Mouse (Mus musculus) neural tube, embryonic 13.5 days (tissue): ENCODE data around the gene Olfr10. TPM values are rescaled to one million over a fixed set of nuclear protein-coding genes. Genes with fewer than 3 reads are reported as not detected.

Experiments
- ATAC-seq: fragments of 200-750 bp; cut with Nextera tagmentation; 2 replicates; pipeline ENCODE4 v1.8.0; 2017; ENCODE audit warnings: low read depth, mild to moderate bottlenecking, moderate TSS enrichment, moderate library complexity
- H3K27ac ChIP-seq: fragments of 300-500 bp; sonication (generic); replicated peaks from 2 replicates; pipeline ENCODE4 v1.5.1; 2015; ENCODE audit warnings: moderate library complexity, mild to moderate bottlenecking, inconsistent platforms
- H3K27me3 ChIP-seq: fragments of 300-500 bp; sonication (generic); 2 replicates; pipeline ENCODE4 v1.6.1; 2015; ENCODE audit warnings: mild to moderate bottlenecking, inconsistent platforms
- H3K36me3 ChIP-seq: fragments of 300-500 bp; sonication (generic); 2 replicates; pipeline ENCODE4 v1.6.1; 2015; ENCODE audit warnings: mild to moderate bottlenecking, inconsistent platforms
- H3K4me1 ChIP-seq: fragments of 300-500 bp; sonication (generic); replicated peaks from 2 replicates; pipeline ENCODE4 v1.6.1; 2015; ENCODE audit warnings: inconsistent platforms
- H3K4me2 ChIP-seq: fragments of 300-500 bp; sonication (generic); 2 replicates; pipeline ENCODE4 v1.6.1; 2015; ENCODE audit warnings: inconsistent platforms, mild to moderate bottlenecking, moderate library complexity
- H3K4me3 ChIP-seq: fragments of 300-500 bp; sonication (generic); 2 replicates; pipeline ENCODE4 v1.5.1; 2015; ENCODE audit warnings: mild to moderate bottlenecking, inconsistent platforms
- H3K9ac ChIP-seq: fragments of 300-500 bp; sonication (generic); 2 replicates; pipeline ENCODE4 v1.6.1; 2015; ENCODE audit warnings: moderate library complexity, mild to moderate bottlenecking, inconsistent platforms
- H3K9me3 ChIP-seq: fragments of 300-500 bp; sonication (generic); 2 replicates; pipeline ENCODE4 v1.6.1; 2016; ENCODE audit warnings: inconsistent platforms
- WGBS: fragments of 180-500 bp; shearing (Covaris S2); methylation state at CpG from one replicate; pipeline ENCODE4 v1.1.7; 2015; 5-methylcytosine and 5-hydroxymethylcytosine counted together
- polyA plus RNA-seq: library from polyadenylated mRNA; unstranded; fragments of >200 nt; fragmentation: Nextera tagmentation; extraction: Ambion mirVana; gene quantifications from 2 replicates; pipeline ENCODE4 v1.2.1, GENCODE M21; 2015

The Olfr10 gene
- polyA plus RNA-seq, 1 experiment from 2014 or later = not detected

- Histone ChIP-seq H3K9me3 (no peaks in the 10 kb centered on the region), H3K4me2 (no peak overlapping the region), H3K27me3 (no peaks in the 10 kb centered on the region), H3K36me3 (no peaks in the 10 kb centered on the region), H3K9ac (no peak overlapping the region), H3K4me3 (no peak overlapping the region), H3K27ac (no peak overlapping the region), H3K4me1 (no peaks in the 10 kb centered on the region)
- no peak for ATAC-seq
- WGBS = 80% methylated on average over 1 of the region's 1 CpGs
Measured at GRCm38 (mm10) chr11:49329686-49330085, 25.1 kb downstream of the Olfr10 start.

- no peak within 1 kb of the TSS for H3K27ac ChIP-seq
- no peaks in the 10 kb centered on the region for H3K27me3 ChIP-seq
- H3K4me1 ChIP-seq = no peaks in the 10 kb centered on the region
- H3K9ac ChIP-seq = no peak within 1 kb of the TSS
- ATAC-seq = no peak
- no peak within 1 kb of the TSS for H3K4me3 ChIP-seq
- no peak within 1 kb of the TSS for H3K4me2 ChIP-seq
- no peaks in the 10 kb centered on the region for H3K36me3 ChIP-seq
- H3K9me3 ChIP-seq = no peaks in the 10 kb centered on the region
- WGBS = 85% methylated on average over 1 of the region's 1 CpGs
Measured at GRCm38 (mm10) chr11:49334888-49335287, 30.3 kb downstream of the Olfr10 start, which contains the start of gene Olfr1390. TSS of gene Olfr1390 (plus strand) at chr11:49335188.

- 74% methylated on average over 4 of the region's 4 CpGs for WGBS
Measured at GRCm38 (mm10) chr11:49337150-49337832, 32.8 kb downstream of the Olfr10 start.

More at GRCm38 (mm10) chr11:49337150-49337832, 32.8 kb downstream of the Olfr10 start:
- no peak overlapping the region for H3K9ac ChIP-seq
- no peaks in the 10 kb centered on the region for H3K36me3 ChIP-seq
- H3K27ac ChIP-seq = no peak overlapping the region
- H3K27me3 ChIP-seq = no peaks in the 10 kb centered on the region
- no peaks in the 10 kb centered on the region for H3K4me1 ChIP-seq
- no peak for ATAC-seq
- H3K4me2 ChIP-seq = no peak overlapping the region
- no peaks in the 10 kb centered on the region for H3K9me3 ChIP-seq
- H3K4me3 ChIP-seq = no peak overlapping the region

Other genes with a start within 250 kb of the Olfr10 start
- gene Tgtp2, start 240.5 kb upstream of the Olfr10 start, polyA plus RNA-seq = 0.10 and 0.27 TPM in 2 replicates
- gene Ifi47, start 228.2 kb upstream of the Olfr10 start, polyA plus RNA-seq = 0.40 and 0.43 TPM in 2 replicates
- not detected in 2 replicates for gene Olfr1396, start 189.9 kb upstream of the Olfr10 start, polyA plus RNA-seq
- gene Olfr1395, start 162.5 kb upstream of the Olfr10 start, polyA plus RNA-seq = not detected in 2 replicates
- gene Olfr1394, start 150.4 kb upstream of the Olfr10 start, polyA plus RNA-seq = not detected in 2 replicates
- gene Btnl9, start 117.6 kb upstream of the Olfr10 start, polyA plus RNA-seq = 0.10 and 0.33 TPM in 2 replicates
- 44.5 and 50.0 TPM in 2 replicates for gene Zfp62, start 101.4 kb upstream of the Olfr10 start, polyA plus RNA-seq
- 28.8 and 32.4 TPM in 2 replicates for gene Mgat1, start 60.5 kb upstream of the Olfr10 start, polyA plus RNA-seq
- not detected in 2 replicates for gene Olfr1393, start 26.4 kb upstream of the Olfr10 start, polyA plus RNA-seq
- not detected in 2 replicates for gene Olfr1392, start 19.5 kb upstream of the Olfr10 start, polyA plus RNA-seq
- not detected in 2 replicates for gene Olfr1391, start 18.0 kb downstream of the Olfr10 start, polyA plus RNA-seq
- not detected in 2 replicates for gene Olfr1390, start 30.4 kb downstream of the Olfr10 start, polyA plus RNA-seq
- not detected in 2 replicates for gene Olfr1389, start 118.3 kb downstream of the Olfr10 start, polyA plus RNA-seq
- 0.06 TPM in 1 of 2 replicates, not detected in the other for gene Olfr1388, start 131.9 kb downstream of the Olfr10 start, polyA plus RNA-seq
- gene Olfr1387, start 150.6 kb downstream of the Olfr10 start, polyA plus RNA-seq = not detected in 2 replicates
- gene Olfr1386, start 160.3 kb downstream of the Olfr10 start, polyA plus RNA-seq = not detected in 2 replicates
- not detected in 2 replicates for gene Olfr1385, start 184.3 kb downstream of the Olfr10 start, polyA plus RNA-seq
- not detected in 2 replicates for gene Olfr1384, start 202.0 kb downstream of the Olfr10 start, polyA plus RNA-seq
- not detected in 2 replicates for gene Olfr1383, start 214.9 kb downstream of the Olfr10 start, polyA plus RNA-seq
- not detected in 2 replicates for gene Olfr1382, start 223.5 kb downstream of the Olfr10 start, polyA plus RNA-seq
- not detected in 2 replicates for gene Olfr1381, start 238.7 kb downstream of the Olfr10 start, polyA plus RNA-seq